Mouse (Mus musculus) testis, adult 2 months (tissue): ENCODE results near the gene Nsun2.

Experiments
- CTCF ChIP-seq: fragments of 200-500 bp; IDR thresholded peaks from 2 replicates; pipeline ENCODE4 v1.5.1; 2012; ENCODE audit warnings: low read depth, mild to moderate bottlenecking, inconsistent platforms, low read length, moderate library complexity; ENCODE audit not compliant: control insufficient read depth, insufficient read depth, insufficient replicate concordance
- POLR2A ChIP-seq: fragments of 200-500 bp; IDR thresholded peaks from 2 replicates; pipeline ENCODE4 v1.6.1; 2012; ENCODE audit warnings: low read depth, mild to moderate bottlenecking, inconsistent platforms, low read length, moderate library complexity; ENCODE audit not compliant: control insufficient read depth

GRCm38 (mm10) chr13:69673921-69674618, 140.5 kb downstream of the Nsun2 start:
- TF ChIP-seq CTCF = no peak
- no peak for TF ChIP-seq POLR2A
